Mouse (Mus musculus): ENCODE measurements around the gene Zfp367. TPM values are rescaled to one million over a fixed set of nuclear protein-coding genes. Genes with fewer than 3 reads are reported as not detected.

The Zfp367 gene
- total and polyA plus RNA-seq, 3 experiments, result 12.6 to 33.7 (median 23.8) TPM

GRCm38 (mm10) chr13:64128858-64129615 is 24.0 kb downstream of the Zfp367 start, which contains the start of gene Slc35d2 (continued):
- TF ChIP-seq ZKSCAN1 (IDR thresholded peaks at IDR 0.05; ENCODE audit: borderline replicate concordance, low read depth, low read length) (no peak), UBTF (IDR thresholded peaks at IDR 0.05; ENCODE audit: low read depth, low read length) (0 out of 2 replicates have a peak, but pooled peaks have one; percentile 45), SIN3A (IDR thresholded peaks at IDR 0.05; ENCODE audit: low read length) (peak; percentile 13; the same call in 1 of the 2 replicates), BHLHE40 (IDR thresholded peaks at IDR 0.05; ENCODE audit: low read depth, low read length) (no peak), MEF2A (IDR thresholded peaks at IDR 0.05; ENCODE audit: borderline replicate concordance, low read depth, low read length) (peak; percentile 29; the same call in 1 of the 2 replicates), GABPA (IDR thresholded peaks at IDR 0.05; ENCODE audit: insufficient replicate concordance, low read depth, low read length) (no peak), SMC3 (IDR thresholded peaks at IDR 0.05; ENCODE audit: low read depth, low read length) (no peak), ELF1 (IDR thresholded peaks at IDR 0.05; ENCODE audit: low read depth, low read length) (peak; percentile 70), NRF1 (IDR thresholded peaks at IDR 0.05; ENCODE audit: low read depth, low read length) (no peak), MAFK (IDR thresholded peaks at IDR 0.05; ENCODE audit: insufficient replicate concordance, low read length) (no peak), USF1 (IDR thresholded peaks at IDR 0.05; ENCODE audit: low read depth, low read length) (no peak), USF2 (conservative IDR thresholded peaks at IDR 0.05; ENCODE audit: low read depth, low read length) (no peak), TCF12 (IDR thresholded peaks at IDR 0.05; ENCODE audit: low read depth, low read length) (no peak; the same call in 1 of the 2 replicates), RCOR1 (conservative IDR thresholded peaks at IDR 0.05; ENCODE audit: low read depth, low read length) (no peak), IRF4 (IDR thresholded peaks at IDR 0.05; ENCODE audit: low read depth, low read length) (no peak), E2F4 (IDR thresholded peaks at IDR 0.05; ENCODE audit: insufficient replicate concordance, low read depth, low read length) (no peak), EP300 (IDR thresholded peaks at IDR 0.05; ENCODE audit: low read length) (no peak), ZMIZ1 (IDR thresholded peaks at IDR 0.05; ENCODE audit: low read depth, low read length) (peak; percentile 69; the same call in 1 of the 2 replicates), MXI1 (IDR thresholded peaks at IDR 0.05; ENCODE audit: low read depth, low read length) (peak; percentile 48; the same call in 1 of the 2 replicates)

GRCm38 (mm10) chr13:64126316-64126715 is 26.7 kb downstream of the Zfp367 start:
- DNase-seq (ENCODE audit: extremely low read depth), result no peak
- no peaks in the 10 kb centered on the region for H3K27me3 ChIP-seq (replicated peaks)
- H3K4me3 ChIP-seq (replicated peaks in 1 of 3; ENCODE audit: low read depth in 2 of 3, low read length in 2 of 3, poor library complexity in 1 of 3), result no peak overlapping the region
- no peak overlapping the region for H3K4me2 ChIP-seq (ENCODE audit: insufficient read depth, low read depth, poor library complexity, severe bottlenecking)
- dilution Hi-C loops (cut with MboI; ENCODE audit: extremely low pct_ligation_motif_present, extremely low pct_unique_long_range_greater_than_20kb, low sequenced_read_pairs) (no loop called here), in situ Hi-C loops (cut with MboI; ENCODE audit: low pct_ligation_motif_present, low pct_unique_long_range_greater_than_20kb, low sequenced_read_pairs) (no loop called here)
- peaks cover 0 to 7% of the 10 kb centered on the region in 2 experiments for H3K36me3 ChIP-seq (replicated peaks in 1 of 2; ENCODE audit: control insufficient read depth in 1 of 2, insufficient read depth in 1 of 2, low read length in 1 of 2)
- peaks cover 0 to 15% of the 10 kb centered on the region in 2 experiments; a peak in 2 of 4 replicates for H3K4me1 ChIP-seq (ENCODE audit: control insufficient read depth in 1 of 2, insufficient read depth in 2 of 2)
- H3K9ac ChIP-seq (ENCODE audit: insufficient read depth, low read depth), result no peak overlapping the region
- TF ChIP-seq SMC3 (IDR thresholded peaks at IDR 0.05; ENCODE audit: low read depth, low read length) (no peak), MEF2A (IDR thresholded peaks at IDR 0.05; ENCODE audit: borderline replicate concordance, low read depth, low read length) (no peak), ETS1 (conservative IDR thresholded peaks at IDR 0.05; ENCODE audit: low read depth, low read length) (no peak), NRF1 (IDR thresholded peaks at IDR 0.05; ENCODE audit: low read depth, low read length) (no peak)
- H3K27ac ChIP-seq (ENCODE audit: insufficient read depth, low read depth), result no peak overlapping the region
- no peaks in the 10 kb centered on the region for H3K9me3 ChIP-seq (replicated peaks; ENCODE audit: low read length)
- H3K79me2 ChIP-seq (replicated peaks; ENCODE audit: control insufficient read depth, extremely low read depth, insufficient read depth, poor library complexity, severe bottlenecking), result no peaks in the 10 kb centered on the region
